Mouse (Mus musculus) stomach, postnatal 0 days (tissue): Measurements from ENCODE around the gene Stk4. TPM values are rescaled to one million over a fixed set of nuclear protein-coding genes. Genes with fewer than 3 reads are reported as not detected.

ENCODE experiments used
- ATAC-seq: fragments of 200-750 bp; cut with Nextera tagmentation; 2 replicates; pipeline ENCODE4 v1.8.0; 2017; ENCODE audit not compliant: low FRiP score, low TSS enrichment
- DNase-seq: peaks from one replicate; pipeline ENCODE4 v3.0.0-alpha.2; 2016; ENCODE audit warnings: low spot score
- H3K27ac ChIP-seq: fragments of 300-500 bp; sonication (generic); replicated peaks from 2 replicates; pipeline ENCODE4 v1.5.1; 2014; ENCODE audit warnings: mild to moderate bottlenecking, control low read depth
- H3K27me3 ChIP-seq: fragments of 300-500 bp; sonication (generic); 2 replicates; pipeline ENCODE4 v1.6.1; 2014; ENCODE audit warnings: low read length; ENCODE audit not compliant: control insufficient read depth, insufficient read depth
- H3K36me3 ChIP-seq: fragments of 300-500 bp; sonication (generic); 2 replicates; pipeline ENCODE4 v1.6.1; 2014; ENCODE audit warnings: low read length, mixed read lengths; ENCODE audit not compliant: control insufficient read depth, insufficient read depth
- H3K4me1 ChIP-seq: fragments of 300-500 bp; sonication (generic); replicated peaks from 2 replicates; pipeline ENCODE4 v1.6.1; 2014; ENCODE audit warnings: antibody characterized with exemption; ENCODE audit not compliant: control insufficient read depth, insufficient read depth
- H3K4me2 ChIP-seq: fragments of 300-500 bp; sonication (generic); replicated peaks from 2 replicates; pipeline ENCODE4 v1.6.1; 2014; ENCODE audit warnings: low read depth, mild to moderate bottlenecking, control low read depth, moderate library complexity
- H3K4me3 ChIP-seq: fragments of 300-500 bp; sonication (generic); 2 replicates; pipeline ENCODE4 v1.5.1; 2014; ENCODE audit warnings: low read depth, low read length, control low read depth
- H3K9ac ChIP-seq: fragments of 300-500 bp; sonication (generic); 2 replicates; pipeline ENCODE4 v1.6.1; 2014; ENCODE audit warnings: mild to moderate bottlenecking, low read length, control low read depth, mixed read lengths
- H3K9me3 ChIP-seq: fragments of 300-500 bp; sonication (generic); 2 replicates; pipeline ENCODE4 v1.6.1; 2016; ENCODE audit warnings: low read length; ENCODE audit not compliant: control insufficient read depth
- CTCF ChIP-seq: IDR thresholded peaks from 2 replicates; pipeline ENCODE4 v1.5.1; 2016; ENCODE audit warnings: antibody characterized with exemption, low read depth, mild to moderate bottlenecking, moderate library complexity
- EP300 ChIP-seq: optimal IDR thresholded peaks from 2 replicates; pipeline ENCODE3; 2016; ENCODE audit warnings: antibody characterized with exemption
- WGBS: fragments of 180-500 bp; shearing (Covaris S2); extraction: QIAGEN DNeasy Blood & Tissue Kit; methylation state at CpG from one replicate; pipeline ENCODE4 v1.1.7; 2014; 5-methylcytosine and 5-hydroxymethylcytosine counted together
- polyA plus RNA-seq: library from polyadenylated mRNA; unstranded; fragments of >200 nt; fragmentation: Nextera tagmentation; extraction: Ambion mirVana; gene quantifications from 2 replicates; pipeline ENCODE4 v1.2.1, GENCODE M21; 2015

Stk4 gene
- polyA plus RNA-seq, 1 experiment from 2014 or later = 13.6 TPM

- Histone ChIP-seq H3K36me3 (peaks cover 14% of the 10 kb centered on the region), H3K27me3 (no peaks in the 10 kb centered on the region), H3K4me1 (no peaks in the 10 kb centered on the region), H3K27ac (no peak overlapping the region), H3K9ac (no peak overlapping the region), H3K9me3 (no peaks in the 10 kb centered on the region), H3K4me2 (no peak overlapping the region), H3K4me3 (no peak overlapping the region)
- ATAC-seq (no peak), DNase-seq (no peak)
- 90% methylated on average over 11 of the region's 11 CpGs for WGBS
- TF ChIP-seq CTCF = no peak
- TF ChIP-seq EP300 = no peak
These were observed 28.6 kb downstream of the Stk4 start for GRCm38 (mm10) chr2:164098603-164099250.

GRCm38 (mm10) chr2:164101936-164102335 lies 31.8 kb downstream of the Stk4 start:
- Histone ChIP-seq H3K4me3 (no peak overlapping the region), H3K9ac (no peak overlapping the region), H3K27me3 (no peaks in the 10 kb centered on the region), H3K9me3 (no peaks in the 10 kb centered on the region), H3K36me3 (peaks cover 14% of the 10 kb centered on the region), H3K27ac (no peak overlapping the region), H3K4me1 (no peaks in the 10 kb centered on the region), H3K4me2 (no peak overlapping the region)
- 56% methylated on average over 1 of the region's 1 CpGs for WGBS
- TF ChIP-seq CTCF (no peak), EP300 (no peak)
- DNase-seq = no peak
- no peak for ATAC-seq

- Histone ChIP-seq H3K9ac (no peak overlapping the region), H3K27me3 (no peaks in the 10 kb centered on the region), H3K4me2 (no peak overlapping the region), H3K27ac (no peak overlapping the region), H3K36me3 (peaks cover 14% of the 10 kb centered on the region), H3K4me3 (no peak overlapping the region), H3K4me1 (no peaks in the 10 kb centered on the region), H3K9me3 (no peaks in the 10 kb centered on the region)
- WGBS = 77% methylated on average over 3 of the region's 3 CpGs
- no peak for TF ChIP-seq CTCF
- no peak for ATAC-seq
- DNase-seq = no peak
These were observed 32.2 kb downstream of the Stk4 start for GRCm38 (mm10) chr2:164102366-164102765.

GRCm38 (mm10) chr2:164103501-164103900 lies 33.4 kb downstream of the Stk4 start:
- H3K36me3 ChIP-seq = peaks cover 12% of the 10 kb centered on the region
- no peak for TF ChIP-seq EP300
- TF ChIP-seq CTCF = peak; percentile 91
- H3K9ac ChIP-seq = no peak overlapping the region
- no peaks in the 10 kb centered on the region for H3K4me1 ChIP-seq
- no peak for ATAC-seq
- H3K27me3 ChIP-seq = no peaks in the 10 kb centered on the region
- H3K27ac ChIP-seq = no peak overlapping the region
- DNase-seq = peak; percentile 63
- H3K9me3 ChIP-seq = no peaks in the 10 kb centered on the region
- H3K4me3 ChIP-seq = no peak overlapping the region
- WGBS = 28% methylated on average over 4 of the region's 4 CpGs
- H3K4me2 ChIP-seq = no peak overlapping the region

- Histone ChIP-seq H3K27me3 (no peaks in the 10 kb centered on the region), H3K9ac (no peak overlapping the region), H3K9me3 (no peaks in the 10 kb centered on the region), H3K4me1 (no peaks in the 10 kb centered on the region), H3K4me2 (no peak overlapping the region), H3K4me3 (no peak overlapping the region), H3K27ac (no peak overlapping the region), H3K36me3 (peaks cover 6% of the 10 kb centered on the region; the same call in 1 of the 2 replicates)
- ATAC-seq = no peak
- WGBS = 85% methylated on average over 14 of the region's 14 CpGs
- TF ChIP-seq EP300 = no peak
- no peak for DNase-seq
These were observed 36.3 kb downstream of the Stk4 start for GRCm38 (mm10) chr2:164106287-164107035.

- Histone ChIP-seq H3K4me3 (no peak overlapping the region), H3K9ac (no peak overlapping the region), H3K36me3 (peaks cover 6% of the 10 kb centered on the region; the same call in 1 of the 2 replicates), H3K4me2 (no peak overlapping the region), H3K4me1 (no peaks in the 10 kb centered on the region), H3K9me3 (no peaks in the 10 kb centered on the region), H3K27ac (no peak overlapping the region), H3K27me3 (no peaks in the 10 kb centered on the region)
- ATAC-seq = no peak
- no peak for DNase-seq
- TF ChIP-seq EP300 (no peak), CTCF (no peak)
- whole genome bisulfite sequencing = 80% methylated on average over 16 of the region's 16 CpGs
These were observed 37.2 kb downstream of the Stk4 start for GRCm38 (mm10) chr2:164107125-164107874.
